Mouse (Mus musculus): ENCODE measurements around the gene Prpf6.

GRCm38 (mm10) chr2:181657441-181657840 is 65.8 kb downstream of the Prpf6 start:
- no peak for TF ChIP-seq CTCF (IDR thresholded peaks at IDR 0.05; ENCODE audit: low read depth, low read length)
- TF ChIP-seq EP300 (IDR thresholded peaks at IDR 0.05; ENCODE audit: insufficient read depth, low read depth, low read length), result no peak

Data from ES-Bruce4 (cell line).